In the genomic region with DNA sequence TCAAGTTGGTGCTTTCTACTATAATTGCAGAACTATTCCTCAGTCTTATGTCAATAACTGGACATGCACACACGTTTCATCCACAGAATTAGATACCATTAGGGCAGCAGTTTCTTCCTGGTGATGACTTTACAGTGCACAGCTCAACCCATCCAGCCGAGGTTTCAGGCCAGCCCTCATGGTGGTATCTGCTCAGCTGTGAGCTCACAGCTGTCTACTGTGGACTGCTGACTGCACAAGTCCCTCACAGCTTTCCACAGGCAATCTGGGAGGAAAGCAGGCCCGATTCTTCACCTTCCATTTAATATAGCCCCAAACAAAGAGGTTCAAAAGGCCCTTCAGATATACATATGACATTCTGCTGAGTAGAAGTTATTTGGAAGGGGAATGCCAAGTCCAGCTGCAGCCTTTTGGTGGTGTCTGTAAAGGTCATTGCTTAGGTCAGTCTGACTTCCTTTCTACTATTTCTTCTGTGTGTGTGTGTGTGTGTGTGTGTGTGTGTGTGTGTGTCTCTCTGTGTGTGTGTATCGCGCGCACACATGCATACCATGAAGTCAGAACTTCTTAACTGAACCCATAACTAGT, we compare ENCODE assay signal across 27 mouse cellular contexts. TPM values are rescaled to one million over a fixed set of nuclear protein-coding genes. Genes with fewer than 3 reads are reported as not detected.
DNase-seq lines count a peak whose midpoint lies in the region; ATAC-seq and TF ChIP-seq lines count a peak whose summit lies in the region.
"Had no signal": no experiment of that assay in that cellular context is flagged by ENCODE, and none has a peak within 500 bp of the region (broad histone marks: within the 10 kb centered on the region; RNA-seq: fewer than 3 reads in every experiment).

No protein-coding gene starts in this region.

- no peak for TF ChIP-seq CTCF in kidney, postnatal 0 days (IDR thresholded peaks at IDR 0.05; ENCODE audit: low read depth)
- no peak for TF ChIP-seq CTCF in lung, embryonic 14.5 days (IDR thresholded peaks at IDR 0.05; ENCODE audit: low read depth)

- no peak overlapping the region for H3K4me3 ChIP-seq in heart, embryonic 13.5 days
- H3K4me3 ChIP-seq in heart, embryonic 11.5 days (ENCODE audit: low read depth, low read length), result no peak overlapping the region
- H3K4me3 ChIP-seq in kidney, postnatal 0 days (replicated peaks; ENCODE audit: low read depth, low read length), result no peak overlapping the region
- H3K4me3 ChIP-seq in kidney, embryonic 14.5 days (ENCODE audit: low read length), result no peak overlapping the region
- no peak overlapping the region for H3K4me3 ChIP-seq in lung, embryonic 14.5 days (ENCODE audit: low read depth, low read length)
- H3K4me3 ChIP-seq in liver, embryonic 16.5 days (ENCODE audit: low read depth, low read length), result no peak overlapping the region
- H3K4me3 ChIP-seq: forebrain, embryonic 10.5 days; heart, adult 2 months; hindbrain, embryonic 10.5 days; intestine, embryonic 15.5 days; left cerebral cortex, adult 2 months; midbrain, embryonic 10.5 days; myocyte; neural tube, embryonic 13.5 days had no signal

- peaks cover 7% of the 10 kb centered on the region; the same call in 1 of the 2 replicates for H3K4me1 ChIP-seq in heart, embryonic 13.5 days
- no peaks in the 10 kb centered on the region for H3K4me1 ChIP-seq in heart, embryonic 11.5 days (ENCODE audit: control insufficient read depth, insufficient read depth, low read length)
- no peaks in the 10 kb centered on the region for H3K4me1 ChIP-seq in kidney, postnatal 0 days (replicated peaks; ENCODE audit: insufficient read depth, low read length)
- H3K4me1 ChIP-seq in kidney, embryonic 14.5 days (ENCODE audit: control insufficient read depth, insufficient read depth, low read length), result no peaks in the 10 kb centered on the region
- H3K4me1 ChIP-seq in lung, embryonic 14.5 days (ENCODE audit: insufficient read depth), result no peaks in the 10 kb centered on the region
- no peaks in the 10 kb centered on the region for H3K4me1 ChIP-seq in liver, embryonic 16.5 days (ENCODE audit: control insufficient read depth, low read depth, low read length)
- H3K4me1 ChIP-seq: forebrain, embryonic 10.5 days; hindbrain, embryonic 10.5 days; intestine, embryonic 15.5 days; midbrain, embryonic 10.5 days had no signal

- H3K4me2 ChIP-seq in heart, embryonic 13.5 days, result no peak overlapping the region
- no peak overlapping the region for H3K4me2 ChIP-seq in heart, embryonic 11.5 days
- H3K4me2 ChIP-seq in kidney, postnatal 0 days (ENCODE audit: low read length), result no peak overlapping the region
- H3K4me2 ChIP-seq in kidney, embryonic 14.5 days (replicated peaks; ENCODE audit: low read depth, low read length), result no peak overlapping the region
- H3K4me2 ChIP-seq in lung, embryonic 14.5 days, result no peak overlapping the region
- H3K4me2 ChIP-seq in liver, embryonic 16.5 days (ENCODE audit: low read depth, low read length), result no peak overlapping the region
- H3K4me2 ChIP-seq: intestine, embryonic 15.5 days; neural tube, embryonic 13.5 days had no signal

- H3K27ac ChIP-seq in heart, embryonic 13.5 days (replicated peaks), result 0 out of 2 replicates have a peak overlapping the region, but pooled peaks have one; percentile 5
- no peak overlapping the region for H3K27ac ChIP-seq in heart, embryonic 11.5 days (ENCODE audit: low read depth, low read length)
- H3K27ac ChIP-seq in kidney, postnatal 0 days, result no peak overlapping the region; the same call in 1 of the 2 replicates
- no peak overlapping the region for H3K27ac ChIP-seq in kidney, embryonic 14.5 days (ENCODE audit: low read depth, low read length)
- H3K27ac ChIP-seq in lung, embryonic 14.5 days (ENCODE audit: low read depth), result no peak overlapping the region
- H3K27ac ChIP-seq in liver, embryonic 16.5 days (ENCODE audit: low read length), result no peak overlapping the region
- H3K27ac ChIP-seq: forebrain, embryonic 10.5 days; heart, adult 2 months; hindbrain, embryonic 10.5 days; intestine, embryonic 15.5 days; left cerebral cortex, adult 2 months; macrophage; midbrain, embryonic 10.5 days; neural tube, embryonic 13.5 days had no signal

- peak; percentile 60 for DNase-seq in kidney, postnatal 0 days (ENCODE audit: low spot score)
- peak; percentile 32 for DNase-seq in lung, embryonic 14.5 days
- DNase-seq in lung, postnatal 36 days, result no peak
- DNase-seq: adrenal gland, postnatal 10 days; cerebellum, adult 18-20 months; cerebellum, postnatal 14 days; gastrocnemius, postnatal 25 days; heart, adult 2 months; right cerebral cortex, postnatal 25 days; spleen, adult 18-20 months; thymus, adult 18-20 months; thymus, postnatal 36 days had no signal

- H3K9ac ChIP-seq in heart, embryonic 13.5 days, result no peak overlapping the region
- H3K9ac ChIP-seq in heart, embryonic 11.5 days (ENCODE audit: low read depth, low read length), result no peak overlapping the region
- H3K9ac ChIP-seq in kidney, postnatal 0 days (ENCODE audit: low read depth, low read length), result no peak overlapping the region
- H3K9ac ChIP-seq in kidney, embryonic 14.5 days (ENCODE audit: low read depth, low read length), result no peak overlapping the region
- H3K9ac ChIP-seq in lung, embryonic 14.5 days, result no peak overlapping the region
- no peak overlapping the region for H3K9ac ChIP-seq in liver, embryonic 16.5 days (ENCODE audit: low read depth, low read length)
- H3K9ac ChIP-seq: intestine, embryonic 15.5 days; neural tube, embryonic 13.5 days had no signal

- 73% methylated on average over 6 of the region's 6 CpGs for WGBS in heart, embryonic 13.5 days
- WGBS in heart, embryonic 11.5 days (ENCODE audit: insufficient replicate concordance), result 81% methylated on average over 6 of the region's 6 CpGs
- WGBS in kidney, postnatal 0 days, result 79% methylated on average over 6 of the region's 6 CpGs
- WGBS in kidney, embryonic 14.5 days, result 76% methylated on average over 6 of the region's 6 CpGs
- 73% methylated on average over 6 of the region's 6 CpGs for WGBS in lung, embryonic 14.5 days
- 64% methylated on average over 6 of the region's 6 CpGs for WGBS in liver, embryonic 16.5 days (ENCODE audit: insufficient replicate concordance)

- H3K36me3 ChIP-seq in heart, embryonic 13.5 days, result peaks cover 76% of the 10 kb centered on the region
- H3K36me3 ChIP-seq in heart, embryonic 11.5 days (ENCODE audit: control insufficient read depth, insufficient read depth, low read length), result 0 out of 2 replicates have a peak, but pooled peaks cover 2% of the 10 kb centered on the region
- peaks cover 15% of the 10 kb centered on the region; the same call in 1 of the 2 replicates for H3K36me3 ChIP-seq in kidney, postnatal 0 days (ENCODE audit: insufficient read depth, low read length)
- H3K36me3 ChIP-seq in kidney, embryonic 14.5 days (ENCODE audit: control insufficient read depth, insufficient read depth, low read length), result peaks cover 48% of the 10 kb centered on the region
- peaks cover 61% of the 10 kb centered on the region for H3K36me3 ChIP-seq in lung, embryonic 14.5 days (ENCODE audit: insufficient read depth)
- no peaks in the 10 kb centered on the region for H3K36me3 ChIP-seq in liver, embryonic 16.5 days (ENCODE audit: control insufficient read depth, insufficient read depth)

- no peak for ATAC-seq in heart, embryonic 13.5 days (ENCODE audit: extremely low read depth, insufficient number of reproducible peaks, low FRiP score, low TSS enrichment)
- ATAC-seq in heart, embryonic 11.5 days (replicated peaks; ENCODE audit: insufficient number of reproducible peaks, low FRiP score, low TSS enrichment), result no peak
- ATAC-seq in kidney, postnatal 0 days (replicated peaks; ENCODE audit: low FRiP score, low read depth), result no peak; the same call in 1 of the 2 replicates
- ATAC-seq in kidney, embryonic 14.5 days (ENCODE audit: low FRiP score, low TSS enrichment), result no peak
- ATAC-seq in lung, embryonic 14.5 days (ENCODE audit: insufficient read depth), result peak; percentile 44; the same call in 1 of the 2 replicates
- peak; percentile 35; the same call in 1 of the 2 replicates for ATAC-seq in liver, embryonic 16.5 days (ENCODE audit: low read depth)
- ATAC-seq: forebrain, embryonic 16.5 days; hindbrain, embryonic 16.5 days; intestine, embryonic 15.5 days; midbrain, embryonic 16.5 days had no signal

- no peaks in the 10 kb centered on the region for H3K27me3 ChIP-seq in heart, embryonic 13.5 days (replicated peaks)
- no peaks in the 10 kb centered on the region for H3K27me3 ChIP-seq in heart, embryonic 11.5 days (ENCODE audit: control insufficient read depth, insufficient read depth, low read length)
- H3K27me3 ChIP-seq in kidney, postnatal 0 days (ENCODE audit: insufficient read depth, low read length), result no peaks in the 10 kb centered on the region
- no peaks in the 10 kb centered on the region for H3K27me3 ChIP-seq in kidney, embryonic 14.5 days (ENCODE audit: control insufficient read depth, insufficient read depth, low read length)
- H3K27me3 ChIP-seq in lung, embryonic 14.5 days (ENCODE audit: insufficient read depth, low read length), result no peaks in the 10 kb centered on the region
- H3K27me3 ChIP-seq in liver, embryonic 16.5 days (ENCODE audit: control insufficient read depth, insufficient read depth, low read depth, low read length), result no peaks in the 10 kb centered on the region
- H3K27me3 ChIP-seq: intestine, embryonic 15.5 days; neural tube, embryonic 13.5 days had no signal

- no peaks in the 10 kb centered on the region for H3K9me3 ChIP-seq in heart, embryonic 13.5 days
- no peaks in the 10 kb centered on the region for H3K9me3 ChIP-seq in heart, embryonic 11.5 days (replicated peaks; ENCODE audit: control insufficient read depth, low read length)
- no peaks in the 10 kb centered on the region for H3K9me3 ChIP-seq in kidney, postnatal 0 days (replicated peaks; ENCODE audit: low read length)
- no peaks in the 10 kb centered on the region for H3K9me3 ChIP-seq in kidney, embryonic 14.5 days (ENCODE audit: control insufficient read depth, low read length)
- H3K9me3 ChIP-seq in lung, embryonic 14.5 days (ENCODE audit: low read depth, low read length), result no peaks in the 10 kb centered on the region
- no peaks in the 10 kb centered on the region for H3K9me3 ChIP-seq in liver, embryonic 16.5 days (replicated peaks; ENCODE audit: control insufficient read depth, low read length)
- H3K9me3 ChIP-seq: forebrain, embryonic 10.5 days; hindbrain, embryonic 10.5 days; intestine, embryonic 15.5 days; midbrain, embryonic 10.5 days; neural tube, embryonic 13.5 days had no signal

RNA-seq across cellular contexts. Expression of a gene that starts 11.7 kb away (rescaled TPM):
- polyA plus RNA-seq in heart, embryonic 13.5 days (2015; fragmentation: Nextera tagmentation; extraction: Ambion mirVana), result 65.0 and 69.0 TPM in 2 replicates
- 60.4 and 63.3 TPM in 2 replicates for polyA plus RNA-seq in heart, embryonic 11.5 days (2014; fragmentation: Nextera tagmentation; extraction: Ambion mirVana)
- 79.0 and 92.1 TPM in 2 replicates for polyA plus RNA-seq in kidney, postnatal 0 days (2015; fragmentation: Nextera tagmentation; extraction: Ambion mirVana)
- 86.5 and 92.0 TPM in 2 replicates for polyA plus RNA-seq in kidney, embryonic 14.5 days (2014; fragmentation: Nextera tagmentation; extraction: Ambion mirVana)
- 96.6 and 102 TPM in 2 replicates for polyA plus RNA-seq in lung, embryonic 14.5 days (2014; fragmentation: Nextera tagmentation; extraction: Ambion mirVana)
- polyA plus RNA-seq in liver, embryonic 16.5 days (2015; fragmentation: Nextera tagmentation; extraction: Ambion mirVana), result 21.0 and 21.5 TPM in 2 replicates

Comparison
In these comparisons a context has a peak if more than half of its experiments do, and no peak if none do; other contexts are left out.
1. ATAC-seq: peak in lung, embryonic 14.5 days (single experiment) and liver, embryonic 16.5 days (single experiment); none in heart, embryonic 13.5 days (single experiment), heart, embryonic 11.5 days (single experiment), kidney, postnatal 0 days (single experiment) and kidney, embryonic 14.5 days (single experiment).